Mouse (Mus musculus): ENCODE data around the gene Cdh22.

DNA sequence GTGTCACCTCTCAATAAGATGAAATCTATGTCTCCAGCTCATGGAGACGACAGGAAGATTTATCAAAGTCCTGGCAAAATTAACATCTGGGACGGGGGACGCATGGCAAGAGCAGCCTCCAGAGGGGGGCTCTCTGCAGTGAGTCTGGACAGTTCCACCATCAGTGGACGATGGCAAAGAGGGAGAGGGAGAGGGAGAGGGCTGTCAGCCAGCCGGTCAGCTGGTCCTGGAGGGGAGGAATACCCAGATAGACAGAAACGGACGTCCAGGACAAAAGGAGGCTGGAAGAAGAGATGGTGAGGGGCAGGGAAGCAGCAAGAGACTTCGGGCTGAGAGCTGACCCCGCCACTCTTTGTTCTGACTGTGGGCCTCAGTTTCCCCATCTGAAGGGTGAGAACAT is 18.1 kb upstream of the Cdh22 start:
- TF ChIP-seq EP300 (IDR thresholded peaks at IDR 0.05) (no peak), CTCF (IDR thresholded peaks at IDR 0.05) (no peak)
